Mouse (Mus musculus) heart, adult 18-20 months (tissue): Measurements from ENCODE around the gene Enah. TPM values are rescaled to one million over a fixed set of nuclear protein-coding genes. Genes with fewer than 3 reads are reported as not detected.

Experiments
- total RNA-seq, 2 experiments: library from RNA; stranded (reverse); gene quantifications; 2 replicates each; pipeline ENCODE4 v1.2.3; 2021

Gene Enah
- total RNA-seq, 2 experiments from 2014 or later: 113 to 117 TPM

Other genes starting within 250 kb of the Enah start
- gene Lbr, start 176.9 kb downstream of the Enah start, total RNA-seq: 10 to 100 TPM; 21.1 to 21.7 TPM
- gene Srp9, start 104.7 kb upstream of the Enah start, total RNA-seq: 10 to 100 TPM; 49.4 to 52.0 TPM
- not detected for gene Vmn1r1, start 144.5 kb upstream of the Enah start, total RNA-seq